Comparison of ENCODE assay signal across 15 mouse cellular contexts in genomic region chr11:30269524-30269923, GRCm38 (mm10). TPM values are rescaled to one million over a fixed set of nuclear protein-coding genes. Genes with fewer than 3 reads are reported as not detected.
A peak's percentile ranks its signal among the peaks of the same experiment; 100 is the strongest.
DNase-seq lines count a peak whose midpoint lies in the region; ATAC-seq and TF ChIP-seq lines count a peak whose summit lies in the region.
"Had no signal": no experiment of that assay in that cellular context is flagged by ENCODE, and none has a peak within 500 bp of the region (broad histone marks: within the 10 kb centered on the region; RNA-seq: fewer than 3 reads in every experiment).

No protein-coding gene starts in this region.

- peak overlapping the region; percentile 74 for H3K4me2 ChIP-seq in heart, embryonic 15.5 days
- H3K4me2 ChIP-seq in heart, embryonic 12.5 days, result no peak overlapping the region

- no peaks in the 10 kb centered on the region for H3K27me3 ChIP-seq in heart, embryonic 15.5 days
- H3K27me3 ChIP-seq in heart, embryonic 12.5 days (replicated peaks), result no peaks in the 10 kb centered on the region

- H3K27ac ChIP-seq in heart, embryonic 15.5 days, result no peak overlapping the region
- H3K27ac ChIP-seq in heart, embryonic 12.5 days (ENCODE audit: poor library complexity, severe bottlenecking), result no peak overlapping the region
- peak overlapping the region; percentile 99 for H3K27ac ChIP-seq in layer of hippocampus, adult 2 months
- H3K27ac ChIP-seq: liver, embryonic 12.5 days had no signal

- H3K4me1 ChIP-seq in heart, embryonic 15.5 days (replicated peaks), result peaks cover 14% of the 10 kb centered on the region; the same call in 1 of the 2 replicates
- peaks cover 12% of the 10 kb centered on the region for H3K4me1 ChIP-seq in heart, embryonic 12.5 days (replicated peaks)

- H3K9me3 ChIP-seq in heart, embryonic 15.5 days (replicated peaks), result no peaks in the 10 kb centered on the region
- H3K9me3 ChIP-seq in heart, embryonic 12.5 days (replicated peaks), result no peaks in the 10 kb centered on the region
- H3K9me3 ChIP-seq: forebrain, embryonic 10.5 days; liver, embryonic 12.5 days had no signal

- no peak for ATAC-seq in heart, embryonic 15.5 days (replicated peaks; ENCODE audit: insufficient number of reproducible peaks, insufficient read depth, low FRiP score, low read depth)
- ATAC-seq in heart, embryonic 12.5 days (ENCODE audit: insufficient number of reproducible peaks, low FRiP score), result no peak
- ATAC-seq: inflammation-experienced regulatory T-cells, adult 6 months; liver, embryonic 12.5 days had no signal

- no peak for TF ChIP-seq CTCF in layer of hippocampus, adult 2 months (conservative IDR thresholded peaks at IDR 0.05)

- WGBS in heart, embryonic 15.5 days, result 65% methylated on average over 1 of the region's 1 CpGs
- 77% methylated on average over 1 of the region's 1 CpGs for WGBS in heart, embryonic 12.5 days

- H3K4me3 ChIP-seq in heart, embryonic 15.5 days, result no peak overlapping the region
- no peak overlapping the region for H3K4me3 ChIP-seq in heart, embryonic 12.5 days
- peak overlapping the region; percentile 94 for H3K4me3 ChIP-seq in layer of hippocampus, adult 2 months

- no peak for DNase-seq in layer of hippocampus, adult 2 months (ENCODE audit: low spot score in 2 of 2)
- no peak for DNase-seq in layer of hippocampus, adult 8-10 months (ENCODE audit: low spot score in 2 of 2)
- peak; percentile 40 for DNase-seq in brain, adult 2 months (ENCODE audit: low read depth, low spot score)
- peak; percentile 14 for DNase-seq in induced T-regulatory cell, adult 2 months (ENCODE audit: low read depth)
- DNase-seq in ovary, postnatal 10 days (ENCODE audit: low spot score), result no peak
- DNase-seq: adrenal gland, adult 8-10 months; cerebellum, postnatal 25 days; gastrocnemius, postnatal 10 days; right cerebral cortex, postnatal 14 days; thymus, adult 18-20 months had no signal

- H3K36me3 ChIP-seq in heart, embryonic 15.5 days, result no peaks in the 10 kb centered on the region
- H3K36me3 ChIP-seq in heart, embryonic 12.5 days, result no peaks in the 10 kb centered on the region
- H3K36me3 ChIP-seq: forebrain, embryonic 10.5 days; liver, embryonic 12.5 days had no signal

- no peak overlapping the region for H3K9ac ChIP-seq in heart, embryonic 15.5 days
- no peak overlapping the region for H3K9ac ChIP-seq in heart, embryonic 12.5 days
- H3K9ac ChIP-seq: liver, embryonic 12.5 days had no signal

RNA-seq across cellular contexts. Expression of gene Sptbn1, which starts 1.5 kb away (rescaled TPM):
- 159 and 163 TPM in 2 replicates for polyA plus RNA-seq in heart, embryonic 15.5 days (2015; fragmentation: Nextera tagmentation; extraction: Ambion mirVana)
- polyA plus RNA-seq in heart, embryonic 12.5 days (2016; fragmentation: Nextera tagmentation; extraction: Ambion mirVana), result 188 and 194 TPM in 2 replicates
- total RNA-seq in layer of hippocampus, adult 2 months (2021), result 100 to 1,000 TPM; 564 to 576 TPM
- 100 to 1,000 TPM; 536 to 568 (median 551) TPM for total RNA-seq in layer of hippocampus, adult 8-10 months (2022)

Comparison
In these comparisons a context has a peak if more than half of its experiments do, and no peak if none do; other contexts are left out.
1. DNase-seq: peak in brain, adult 2 months (single experiment) and induced T-regulatory cell, adult 2 months (single experiment); none in layer of hippocampus, adult 2 months (0 of 2), layer of hippocampus, adult 8-10 months (0 of 2) and ovary, postnatal 10 days (single experiment).